Comparison of ENCODE assay signal across 10 mouse cellular contexts in the genomic region with DNA sequence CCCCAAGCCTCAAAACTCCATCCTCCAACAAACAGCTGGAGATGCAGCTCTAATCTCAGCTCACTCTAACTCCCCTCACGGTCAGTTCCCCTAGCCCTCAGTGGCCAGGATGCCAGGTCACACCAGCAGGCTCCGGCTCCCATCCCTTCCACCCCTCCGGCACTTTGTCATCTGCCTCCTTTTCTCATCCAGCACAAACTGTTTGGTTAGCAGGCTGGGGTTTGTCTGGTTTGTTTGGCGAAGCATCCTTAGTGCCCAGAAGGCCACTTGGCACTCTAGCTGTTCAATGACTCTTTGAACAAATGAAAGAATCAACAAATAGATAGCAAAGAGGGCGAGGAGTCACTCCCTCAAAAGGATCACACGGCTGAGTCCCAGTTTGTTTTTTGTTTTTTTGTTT.
DNase-seq lines count a peak whose midpoint lies in the region; ATAC-seq and TF ChIP-seq lines count a peak whose summit lies in the region.
"Had no signal": no experiment of that assay in that cellular context is flagged by ENCODE, and none has a peak within 500 bp of the region (broad histone marks: within the 10 kb centered on the region; RNA-seq: fewer than 3 reads in every experiment).

No protein-coding gene starts in this region.

- peaks cover 75% of the 10 kb centered on the region for H3K4me1 ChIP-seq in kidney, embryonic 15.5 days
- H3K4me1 ChIP-seq in MEL (ENCODE audit: control insufficient read depth in 1 of 2, insufficient read depth in 2 of 2, low read length in 2 of 2): peaks cover 12 to 16% of the 10 kb centered on the region in 2 experiments
- peaks cover 73% of the 10 kb centered on the region for H3K4me1 ChIP-seq in forebrain, embryonic 15.5 days

- TF ChIP-seq POLR2A in MEL (IDR thresholded peaks at IDR 0.05; ENCODE audit: control insufficient read depth in 1 of 2, insufficient read depth in 1 of 2, low read depth in 1 of 2, low read length in 2 of 2, poor library complexity in 1 of 2): no peak

- TF ChIP-seq CTCF in MEL (IDR thresholded peaks at IDR 0.05 in 2 of 3, conservative IDR thresholded peaks at IDR 0.05 in 1 of 3; ENCODE audit: control insufficient read depth in 1 of 3, insufficient read depth in 1 of 3, low read depth in 2 of 3, low read length in 3 of 3, poor library complexity in 1 of 3, severe bottlenecking in 1 of 3): no peak

- no peak overlapping the region for H3K4me3 ChIP-seq in kidney, embryonic 15.5 days (replicated peaks)
- no peak overlapping the region for H3K4me3 ChIP-seq in MEL (ENCODE audit: control insufficient read depth in 1 of 2, insufficient read depth in 1 of 2, low read depth in 2 of 2, low read length in 2 of 2)
- no peak overlapping the region for H3K4me3 ChIP-seq in forebrain, embryonic 15.5 days

- 53% methylated on average over 6 of the region's 6 CpGs for whole genome bisulfite sequencing in kidney, embryonic 15.5 days
- WGBS in forebrain, embryonic 15.5 days: 53% methylated on average over 6 of the region's 6 CpGs

- H3K27ac ChIP-seq in kidney, embryonic 15.5 days: peak overlapping the region; percentile 76
- H3K27ac ChIP-seq in MEL (ENCODE audit: control insufficient read depth, low read depth, low read length): 0 out of 2 replicates have a peak overlapping the region, but pooled peaks have one; percentile 1
- peak overlapping the region; percentile 81; the same call in 1 of the 2 replicates for H3K27ac ChIP-seq in forebrain, embryonic 15.5 days (replicated peaks)

- TF ChIP-seq EP300 in MEL (IDR thresholded peaks at IDR 0.05; ENCODE audit: low read depth in 1 of 2, low read length in 2 of 2): no peak

- no peaks in the 10 kb centered on the region for H3K79me2 ChIP-seq in MEL (ENCODE audit: control insufficient read depth, insufficient read depth, low read length, poor library complexity)

- no peaks in the 10 kb centered on the region for H3K36me3 ChIP-seq in kidney, embryonic 15.5 days
- peaks cover 2 to 17% of the 10 kb centered on the region in 2 experiments; a peak in 3 of 4 replicates for H3K36me3 ChIP-seq in MEL (ENCODE audit: control insufficient read depth in 1 of 2, insufficient read depth in 2 of 2, low read length in 2 of 2)
- no peaks in the 10 kb centered on the region for H3K36me3 ChIP-seq in forebrain, embryonic 15.5 days

- TF ChIP-seq RAD21 in MEL (IDR thresholded peaks at IDR 0.05; ENCODE audit: low read depth, low read length): no peak

- no peaks in the 10 kb centered on the region for H3K27me3 ChIP-seq in kidney, embryonic 15.5 days
- H3K27me3 ChIP-seq in MEL (ENCODE audit: control insufficient read depth in 1 of 2, insufficient read depth in 2 of 2, low read length in 2 of 2): no peaks in the 10 kb centered on the region
- no peaks in the 10 kb centered on the region for H3K27me3 ChIP-seq in forebrain, embryonic 15.5 days

- H3K9ac ChIP-seq in kidney, embryonic 15.5 days: no peak overlapping the region
- no peak overlapping the region for H3K9ac ChIP-seq in MEL (ENCODE audit: control insufficient read depth, low read depth, low read length, poor library complexity, severe bottlenecking)
- H3K9ac ChIP-seq in forebrain, embryonic 15.5 days (replicated peaks): no peak overlapping the region

- peak; percentile 51 to 73 for DNase-seq in adrenal gland, adult (ENCODE audit: inconsistent age in 2 of 2, low spot score in 1 of 2)
- DNase-seq in adrenal gland, postnatal 4 days (ENCODE audit: low spot score in 2 of 2): no peak
- DNase-seq in kidney, postnatal 36 days: no peak
- DNase-seq in MEL (ENCODE audit: low read depth, low spot score): no peak
- no peak for DNase-seq in spleen, postnatal 4 days (ENCODE audit: low spot score in 2 of 2)
- DNase-seq in embryo, embryonic 9.5 days (ENCODE audit: extremely low spot score): no peak
- DNase-seq: gastrocnemius, postnatal 25 days; liver had no signal

- H3K9me3 ChIP-seq in kidney, embryonic 15.5 days (replicated peaks): no peaks in the 10 kb centered on the region
- H3K9me3 ChIP-seq in MEL (replicated peaks; ENCODE audit: insufficient read depth, low read length): no peaks in the 10 kb centered on the region
- H3K9me3 ChIP-seq in forebrain, embryonic 15.5 days: no peaks in the 10 kb centered on the region

- no peak overlapping the region for H3K4me2 ChIP-seq in kidney, embryonic 15.5 days
- no peak overlapping the region for H3K4me2 ChIP-seq in forebrain, embryonic 15.5 days (replicated peaks)

- ATAC-seq in kidney, embryonic 15.5 days (replicated peaks; ENCODE audit: low FRiP score): no peak
- no peak for ATAC-seq in forebrain, embryonic 15.5 days (replicated peaks)

TF ChIP-seq in MEL, 35 proteins besides CTCF, POLR2A, EP300 and RAD21:
- TF ChIP-seq ZMIZ1 (IDR thresholded peaks at IDR 0.05; ENCODE audit: low read depth, low read length) (no peak), TCF12 (IDR thresholded peaks at IDR 0.05; ENCODE audit: low read depth, low read length) (no peak), ZNF384 (IDR thresholded peaks at IDR 0.05; ENCODE audit: low read depth, low read length) (no peak), CHD1 (IDR thresholded peaks at IDR 0.05; ENCODE audit: low read depth, low read length) (no peak), NELFE (IDR thresholded peaks at IDR 0.05; ENCODE audit: low read depth, low read length) (no peak), SIN3A (IDR thresholded peaks at IDR 0.05; ENCODE audit: low read length) (no peak), CHD2 (IDR thresholded peaks at IDR 0.05; ENCODE audit: low read length) (no peak), JUND (IDR thresholded peaks at IDR 0.05; ENCODE audit: low read depth, low read length) (no peak), ETS1 (IDR thresholded peaks at IDR 0.05; ENCODE audit: low read depth, low read length) (no peak), SMC3 (IDR thresholded peaks at IDR 0.05; ENCODE audit: low read depth, low read length) (no peak)
TF ChIP-seq in MEL: peak in this region for 0.

Comparison
In these comparisons a context has a peak if more than half of its experiments do, and no peak if none do; other contexts are left out.
1. DNase-seq: peak in adrenal gland, adult (2 of 2); none in adrenal gland, postnatal 4 days (0 of 2), kidney, postnatal 36 days (0 of 2), MEL (single experiment), spleen, postnatal 4 days (0 of 2) and embryo, embryonic 9.5 days (single experiment).
2. H3K27ac ChIP-seq: peak in every context shown above with its lines; median percentile 81 in forebrain, embryonic 15.5 days; 76 in kidney, embryonic 15.5 days; 1 in MEL.